Mouse (Mus musculus) embryonic facial prominence, embryonic 10.5 days (tissue): Measurements from ENCODE around the gene Slc25a16. TPM values are rescaled to one million over a fixed set of nuclear protein-coding genes. Genes with fewer than 3 reads are reported as not detected.

Experiments
- DNase-seq: peaks from one replicate; pipeline ENCODE4 v3.0.0-alpha.2; 2017; ENCODE audit warnings: low spot score
- H3K27ac ChIP-seq: fragments of 300-500 bp; sonication (generic); replicated peaks from 2 replicates; pipeline ENCODE4 v1.5.1; 2016; ENCODE audit warnings: mild to moderate bottlenecking
- H3K27me3 ChIP-seq: fragments of 300-500 bp; sonication (generic); replicated peaks from 2 replicates; pipeline ENCODE4 v1.6.1; 2016; ENCODE audit warnings: low read depth, mild to moderate bottlenecking; ENCODE audit not compliant: poor library complexity, severe bottlenecking
- H3K36me3 ChIP-seq: fragments of 300-500 bp; sonication (generic); replicated peaks from 2 replicates; pipeline ENCODE4 v1.6.1; 2016; ENCODE audit warnings: mild to moderate bottlenecking, moderate library complexity
- H3K4me1 ChIP-seq: fragments of 300-500 bp; sonication (generic); 2 replicates; pipeline ENCODE4 v1.6.1; 2016
- H3K4me3 ChIP-seq: fragments of 300-500 bp; sonication (generic); 2 replicates; pipeline ENCODE4 v1.5.1; 2016; ENCODE audit warnings: mild to moderate bottlenecking, moderate library complexity
- H3K9me3 ChIP-seq: fragments of 300-500 bp; sonication (generic); 2 replicates; pipeline ENCODE4 v1.6.1; 2016; ENCODE audit warnings: mild to moderate bottlenecking
- WGBS: fragments of 180-500 bp; shearing (Covaris S2); methylation state at CpG from one replicate; pipeline ENCODE4 v1.1.7; 2016; 5-methylcytosine and 5-hydroxymethylcytosine counted together
- polyA plus RNA-seq: library from polyadenylated mRNA; unstranded; fragments of >200 nt; fragmentation: Nextera tagmentation; extraction: Ambion mirVana; gene quantifications from 2 replicates; pipeline ENCODE4 v1.2.1, GENCODE M21; 2016

Slc25a16 gene
- polyA plus RNA-seq = 8.1 and 9.4 TPM in 2 replicates

DNA sequence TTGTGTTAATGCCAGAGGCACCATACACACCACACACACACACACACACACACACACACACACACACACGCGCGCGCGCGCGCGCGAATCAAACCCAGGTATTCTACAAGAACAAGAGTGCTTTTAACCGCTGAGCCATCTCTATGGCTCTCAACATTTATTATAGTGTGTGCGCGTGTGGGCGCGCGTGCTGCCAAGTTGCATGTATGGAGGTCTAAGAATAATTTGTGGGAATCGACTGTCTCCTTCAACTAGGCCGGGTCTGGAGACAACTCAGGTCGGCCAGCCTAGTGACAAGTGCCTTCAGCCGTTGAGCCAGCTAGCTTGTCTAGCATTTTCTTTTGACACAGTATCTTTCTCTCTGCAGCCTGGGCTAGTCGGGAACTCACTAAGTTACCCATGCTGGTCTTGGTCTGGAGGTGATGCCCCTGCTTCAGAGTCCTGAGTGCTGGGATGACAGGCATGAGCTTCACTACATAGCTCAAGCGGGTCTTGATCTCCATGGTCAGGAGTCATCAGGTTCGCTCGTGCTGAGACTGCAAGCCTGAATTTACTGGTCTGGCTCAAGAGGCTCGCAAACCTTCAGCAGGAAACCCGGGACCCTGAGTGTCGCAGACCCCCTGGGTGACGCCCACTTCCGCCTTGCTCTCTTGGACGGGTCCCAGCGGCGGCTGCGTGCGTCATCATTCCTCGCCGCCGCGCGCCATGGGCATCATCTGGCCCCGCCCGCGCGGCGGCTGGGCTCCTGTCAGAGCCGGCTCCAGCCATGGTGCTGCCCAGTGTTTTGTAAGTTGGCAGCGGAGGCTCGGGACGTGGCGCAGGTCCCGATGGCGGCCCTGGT lies at the start of gene Slc25a16:
Gene Slc25a16, plus strand, starts transcription at position 709 of the 841 bp plus-strand sequence.
- 7% methylated on average over 50 of the region's 50 CpGs for WGBS
- Histone ChIP-seq H3K27ac (peak within 1 kb of the TSS; percentile 91), H3K27me3 (no peaks in the 10 kb centered on the region), H3K4me1 (peaks cover 16% of the 10 kb centered on the region), H3K36me3 (no peaks in the 10 kb centered on the region), H3K9me3 (no peaks in the 10 kb centered on the region), H3K4me3 (peak within 1 kb of the TSS; percentile 90)
- DNase-seq = peak; percentile 96

DNA sequence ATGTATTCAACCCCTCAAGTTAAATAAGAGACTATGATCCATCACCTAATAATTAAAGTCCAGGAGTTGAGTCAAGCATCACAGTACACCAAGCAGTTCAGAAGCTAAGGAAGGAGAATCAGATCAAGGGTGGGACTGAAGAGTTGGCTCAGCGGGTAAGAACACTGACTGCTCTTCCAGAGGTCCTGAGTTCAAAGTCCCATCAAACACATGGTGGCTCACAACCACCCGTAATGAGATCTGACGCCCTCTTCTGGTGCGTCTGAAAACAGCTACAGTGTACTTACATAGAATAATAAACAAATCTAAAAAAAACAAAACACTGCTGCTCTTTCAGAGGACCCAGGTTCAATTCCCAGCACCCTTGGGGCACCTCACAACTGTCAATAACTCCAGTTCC lies 45.6 kb upstream of the Slc25a16 start:
- Histone ChIP-seq H3K4me3 (no peak overlapping the region), H3K27ac (no peak overlapping the region), H3K27me3 (no peaks in the 10 kb centered on the region), H3K9me3 (no peaks in the 10 kb centered on the region), H3K4me1 (0 out of 2 replicates have a peak, but pooled peaks cover 3% of the 10 kb centered on the region), H3K36me3 (peaks cover 30% of the 10 kb centered on the region)
- no peak for DNase-seq
- 79% methylated on average over 4 of the region's 4 CpGs for WGBS

DNA sequence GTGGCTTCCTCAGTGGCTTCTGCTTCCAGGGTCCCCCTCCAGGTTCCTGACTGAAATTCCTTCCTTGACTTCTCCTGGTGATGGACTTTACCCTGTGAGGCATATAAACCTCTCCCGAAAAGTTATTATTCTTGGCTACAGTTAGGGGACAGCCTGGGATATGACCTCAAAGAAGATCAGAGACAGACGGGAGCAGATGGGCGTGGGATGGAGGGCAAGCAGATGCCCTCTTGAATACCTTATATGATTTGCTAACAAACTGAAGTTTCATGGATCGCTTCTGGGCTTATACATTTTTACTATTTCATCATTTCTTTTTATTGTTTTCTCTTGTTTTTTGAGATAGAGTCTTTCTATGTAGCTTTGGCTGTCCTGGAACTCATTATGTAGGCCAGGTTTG lies 44.9 kb upstream of the Slc25a16 start:
- 95% methylated on average over 4 of the region's 4 CpGs for WGBS

DNA sequence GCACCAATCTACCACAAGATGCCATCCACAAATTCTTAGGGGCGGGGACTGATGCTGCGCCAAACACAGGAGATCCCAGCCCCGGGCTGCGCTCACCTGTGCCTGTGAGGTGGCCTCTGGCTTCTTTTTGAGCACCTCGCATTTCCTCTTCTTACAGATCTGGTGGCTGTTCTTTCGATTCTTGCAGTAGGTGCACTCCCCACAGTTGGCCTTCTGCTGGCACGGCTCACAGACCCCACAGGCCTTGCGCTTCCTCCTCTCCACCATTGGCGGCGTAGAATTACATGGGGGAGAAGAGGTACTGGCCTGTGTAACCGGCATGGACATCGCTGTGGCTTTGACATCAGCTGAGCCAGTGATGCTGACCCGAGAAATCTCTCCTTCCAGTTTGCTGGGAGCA lies 42.4 kb upstream of the Slc25a16 start:
- WGBS = 89% methylated on average over 13 of the region's 13 CpGs
- H3K27ac ChIP-seq = no peak overlapping the region
- peaks cover 32% of the 10 kb centered on the region for H3K36me3 ChIP-seq
- no peak overlapping the region for H3K4me3 ChIP-seq
- DNase-seq = no peak
- H3K9me3 ChIP-seq = no peaks in the 10 kb centered on the region
- no peaks in the 10 kb centered on the region for H3K4me1 ChIP-seq
- no peaks in the 10 kb centered on the region for H3K27me3 ChIP-seq

More for the DNA sequence above, 44.9 kb upstream of the Slc25a16 start:
- H3K4me3 ChIP-seq = no peak overlapping the region
- no peak overlapping the region for H3K27ac ChIP-seq
- peaks cover 32% of the 10 kb centered on the region for H3K36me3 ChIP-seq
- no peaks in the 10 kb centered on the region for H3K9me3 ChIP-seq
- no peak for DNase-seq
- no peaks in the 10 kb centered on the region for H3K4me1 ChIP-seq
- H3K27me3 ChIP-seq = no peaks in the 10 kb centered on the region

DNA sequence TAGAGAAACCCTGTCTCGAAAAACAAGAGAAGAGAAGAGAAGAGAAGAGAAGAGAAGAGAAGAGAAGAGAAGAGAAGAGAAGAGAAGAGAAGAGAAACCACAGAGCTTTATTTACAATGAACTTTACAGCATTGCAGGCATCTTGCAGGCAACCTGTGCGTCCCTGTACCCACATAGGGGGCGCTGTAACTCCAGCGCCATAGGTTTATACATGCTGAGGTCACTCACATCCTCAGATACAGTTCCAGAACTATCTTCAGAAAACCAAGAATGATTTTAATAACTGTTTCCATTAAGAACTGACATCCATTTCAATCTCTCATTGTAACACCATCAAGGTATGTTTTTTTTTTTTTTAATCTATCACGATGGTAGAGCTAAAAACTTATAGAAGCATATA lies 39.2 kb upstream of the Slc25a16 start:
- peaks cover 29% of the 10 kb centered on the region for H3K36me3 ChIP-seq
- DNase-seq = peak; percentile 38
- H3K27ac ChIP-seq = no peak overlapping the region
- peaks cover 19% of the 10 kb centered on the region for H3K4me1 ChIP-seq
- peaks cover 9% of the 10 kb centered on the region; the same call in 1 of the 2 replicates for H3K27me3 ChIP-seq
- WGBS = 52% methylated on average over 5 of the region's 5 CpGs
- H3K4me3 ChIP-seq = no peak overlapping the region
- H3K9me3 ChIP-seq = no peaks in the 10 kb centered on the region

- 7% methylated on average over 9 of the region's 9 CpGs for WGBS
- H3K4me1 ChIP-seq = peaks cover 24% of the 10 kb centered on the region
- H3K27me3 ChIP-seq = peaks cover 14% of the 10 kb centered on the region; the same call in 1 of the 2 replicates
- peak overlapping the region; percentile 25; the same call in 1 of the 2 replicates for H3K4me3 ChIP-seq
- DNase-seq = peak; percentile 40
- peaks cover 10% of the 10 kb centered on the region for H3K36me3 ChIP-seq
- no peaks in the 10 kb centered on the region for H3K9me3 ChIP-seq
- no peak overlapping the region for H3K27ac ChIP-seq
Observed at GRCm38 (mm10) chr10:62883933-62884372, 36.5 kb upstream of the Slc25a16 start.

DNA sequence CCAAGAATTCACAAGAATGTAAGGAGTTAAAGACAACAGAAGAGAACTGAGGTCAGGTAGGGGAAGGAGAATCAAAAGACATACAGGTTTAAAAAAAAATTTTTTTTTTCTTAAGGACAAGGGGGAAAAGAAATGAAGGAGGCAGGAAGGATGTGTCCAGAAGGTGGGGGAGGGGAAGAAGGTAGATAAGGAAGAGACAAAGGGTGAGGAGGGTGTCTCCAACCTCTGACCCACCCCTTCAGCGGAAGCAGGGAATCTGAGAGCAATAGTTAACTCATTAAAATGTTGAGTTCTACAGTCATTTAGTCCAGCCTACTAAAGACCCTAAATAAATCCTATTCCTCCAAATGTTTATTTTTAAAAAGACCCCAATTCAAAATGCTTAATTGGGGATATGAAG lies 35.9 kb upstream of the Slc25a16 start:
- peaks cover 24% of the 10 kb centered on the region for H3K4me1 ChIP-seq
- no peak for DNase-seq
- H3K36me3 ChIP-seq = peaks cover 4% of the 10 kb centered on the region
- peaks cover 14% of the 10 kb centered on the region; the same call in 1 of the 2 replicates for H3K27me3 ChIP-seq
- no peaks in the 10 kb centered on the region for H3K9me3 ChIP-seq
- H3K4me3 ChIP-seq = no peak overlapping the region
- WGBS = 37% methylated on average over 1 of the region's 1 CpGs
- no peak overlapping the region for H3K27ac ChIP-seq

GRCm38 (mm10) chr10:62885460-62885859 lies 35.0 kb upstream of the Slc25a16 start:
- Histone ChIP-seq H3K4me1 (peaks cover 24% of the 10 kb centered on the region), H3K27ac (no peak overlapping the region), H3K9me3 (no peaks in the 10 kb centered on the region), H3K36me3 (no peaks in the 10 kb centered on the region), H3K27me3 (peaks cover 14% of the 10 kb centered on the region; the same call in 1 of the 2 replicates), H3K4me3 (peak overlapping the region; percentile 80)
- no peak for DNase-seq
- WGBS = 32% methylated on average over 10 of the region's 10 CpGs

DNA sequence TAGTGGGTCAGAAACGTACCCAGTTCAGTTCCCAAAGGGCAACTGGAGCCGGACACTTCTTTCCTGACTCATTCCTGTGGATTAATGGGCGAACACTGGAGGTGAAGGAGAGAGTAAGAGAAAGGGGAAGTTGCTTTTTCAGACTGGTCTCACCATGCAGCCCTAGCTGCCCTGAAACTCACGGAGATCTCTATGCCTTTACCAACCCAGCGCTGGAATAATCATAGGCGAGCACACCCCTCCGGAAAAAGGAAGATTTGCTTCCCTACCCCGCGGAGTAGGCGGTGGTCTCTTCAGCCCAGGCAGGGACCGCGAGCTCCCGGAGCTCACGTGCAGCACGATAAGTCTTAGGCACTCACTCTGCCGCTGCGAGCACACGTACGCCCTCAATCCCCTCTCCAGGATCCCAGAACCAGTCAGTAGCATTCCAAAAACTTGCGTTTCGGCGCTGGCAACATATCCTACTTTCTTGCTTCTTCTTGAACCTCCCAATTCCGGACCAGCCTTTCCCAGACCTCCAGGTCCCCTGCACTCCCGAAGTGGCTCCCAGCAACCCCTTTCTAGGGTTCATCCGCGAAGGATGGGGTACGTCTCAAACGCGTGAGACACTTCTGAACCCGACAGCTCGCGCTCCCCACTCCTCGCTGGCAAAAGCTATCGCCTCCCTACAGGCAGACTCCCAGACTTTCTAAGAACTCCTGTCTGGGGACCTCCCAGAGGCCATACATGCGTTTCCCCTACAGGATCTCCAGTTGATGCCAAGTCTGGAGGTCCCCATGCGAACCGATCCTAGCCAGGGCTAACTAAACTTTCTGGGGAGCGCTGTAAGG lies 34.2 kb upstream of the Slc25a16 start:
- Histone ChIP-seq H3K4me1 (peaks cover 24% of the 10 kb centered on the region), H3K9me3 (no peaks in the 10 kb centered on the region), H3K27ac (peak overlapping the region; percentile 89), H3K4me3 (peak overlapping the region; percentile 80), H3K27me3 (peaks cover 14% of the 10 kb centered on the region; the same call in 1 of the 2 replicates), H3K36me3 (no peaks in the 10 kb centered on the region)
- WGBS = under 1% methylated on average over 38 of the region's 38 CpGs
- DNase-seq = peak; percentile 68

DNA sequence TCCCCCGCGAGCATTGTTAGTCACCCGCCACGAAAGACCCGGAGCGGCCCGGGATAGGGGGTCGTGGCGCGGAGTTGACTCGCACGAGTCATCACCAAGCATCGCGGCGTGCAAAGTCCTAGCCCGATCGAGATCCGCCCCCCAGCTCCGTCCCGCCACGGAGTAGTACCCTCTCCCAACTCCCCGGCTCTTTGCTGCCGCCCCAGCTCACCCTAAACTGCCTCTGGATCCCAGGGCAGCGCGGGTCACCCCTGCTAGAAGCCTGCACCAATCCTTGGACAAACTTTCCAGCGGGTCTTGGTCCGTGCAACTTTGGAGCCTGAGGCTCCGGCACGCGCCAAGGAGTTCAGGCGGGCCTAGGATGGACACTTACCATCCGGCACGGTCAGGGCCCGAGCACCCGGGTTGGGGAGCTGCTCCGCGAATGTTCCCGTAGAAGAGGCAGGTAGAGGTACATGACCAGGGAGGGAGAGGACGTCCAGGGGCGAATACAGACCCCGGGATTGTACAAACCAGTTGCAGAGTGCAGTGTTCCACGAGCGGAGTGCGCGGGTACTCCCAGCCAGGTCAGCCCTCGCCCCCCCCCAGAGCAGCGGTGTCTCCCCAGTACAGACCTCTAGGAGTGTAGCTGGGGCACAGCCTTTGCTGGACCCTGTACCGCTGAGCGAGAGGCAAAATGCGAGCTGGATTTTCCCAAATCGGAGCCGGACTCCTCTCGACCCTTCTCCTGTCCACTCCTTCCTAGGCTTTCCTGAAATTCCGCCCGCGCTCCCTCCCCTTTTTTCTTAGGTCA lies 33.4 kb upstream of the Slc25a16 start:
- peaks cover 24% of the 10 kb centered on the region for H3K4me1 ChIP-seq
- H3K27ac ChIP-seq = peak overlapping the region; percentile 89
- H3K9me3 ChIP-seq = no peaks in the 10 kb centered on the region
- DNase-seq = peak; percentile 91
- H3K27me3 ChIP-seq = peaks cover 14% of the 10 kb centered on the region; the same call in 1 of the 2 replicates
- no peaks in the 10 kb centered on the region for H3K36me3 ChIP-seq
- under 1% methylated on average over 56 of the region's 56 CpGs for WGBS
- peak overlapping the region; percentile 80 for H3K4me3 ChIP-seq

DNA sequence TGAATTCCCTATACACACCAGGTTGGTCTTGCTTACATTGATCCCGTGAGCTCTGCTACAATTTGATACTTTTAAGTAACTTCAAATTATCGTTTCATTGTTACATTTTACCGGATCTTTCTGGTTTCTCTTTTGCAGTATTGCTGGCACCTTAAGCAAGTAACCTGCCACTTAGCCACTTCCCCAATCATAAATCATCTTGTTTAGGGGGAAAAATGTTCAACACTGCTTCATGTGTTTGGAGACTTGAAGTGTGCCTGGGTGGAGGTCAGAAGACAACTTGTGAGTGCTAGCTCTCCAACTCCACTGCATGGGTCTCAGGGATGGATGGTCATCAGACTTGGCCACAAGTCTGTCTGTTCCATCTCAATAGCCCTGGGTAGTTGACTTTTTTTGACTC lies 29.4 kb upstream of the Slc25a16 start:
- WGBS = 87% methylated on average over 3 of the region's 3 CpGs
- H3K27me3 ChIP-seq = 0 out of 2 replicates have a peak, but pooled peaks cover 5% of the 10 kb centered on the region
- H3K36me3 ChIP-seq = no peaks in the 10 kb centered on the region

More for the DNA sequence above, 29.4 kb upstream of the Slc25a16 start:
- no peak overlapping the region for H3K4me3 ChIP-seq
- H3K9me3 ChIP-seq = no peaks in the 10 kb centered on the region
- no peak overlapping the region for H3K27ac ChIP-seq
- H3K4me1 ChIP-seq = peaks cover 5% of the 10 kb centered on the region
- no peak for DNase-seq
